Mouse (Mus musculus) limb, embryonic 12.5 days (tissue): ENCODE data around the gene Il10ra. TPM values are rescaled to one million over a fixed set of nuclear protein-coding genes. Genes with fewer than 3 reads are reported as not detected.

Source experiments
- microRNA-seq: library from miRNA; unstranded; fragments of <30 nt; microRNA quantifications from one replicate; pipeline ENCODE4, GENCODE M21; 2017
- polyA plus RNA-seq: library from polyadenylated mRNA; unstranded; fragments of >200 nt; fragmentation: Nextera tagmentation; extraction: Ambion mirVana; gene quantifications from 2 replicates; pipeline ENCODE4 v1.2.1, GENCODE M21; 2016

The Il10ra gene
- polyA plus RNA-seq, 1 experiment from 2014 or later: 0.63 TPM

Small RNA genes within 50 kb of the gene (microRNA-seq; reads per million reads assigned to microRNA genes)
- gene Mir7086: not detected

Other genes with a start within 250 kb of the Il10ra start
- 12.7 and 16.8 TPM in 2 replicates for gene Mpzl2, start 229.3 kb downstream of the Il10ra start, polyA plus RNA-seq
- 2.3 and 2.5 TPM in 2 replicates for gene Mpzl3, start 214.0 kb downstream of the Il10ra start, polyA plus RNA-seq
- 0.99 and 1.00 TPM in 2 replicates for gene Jaml, start 190.0 kb downstream of the Il10ra start, polyA plus RNA-seq
- 6.4 and 6.9 TPM in 2 replicates for gene Scn2b, start 151.4 kb downstream of the Il10ra start, polyA plus RNA-seq
- 0.28 and 0.49 TPM in 2 replicates for gene Scn4b, start 130.8 kb downstream of the Il10ra start, polyA plus RNA-seq
- not detected in 2 replicates for gene BC049352, start 87.1 kb downstream of the Il10ra start, polyA plus RNA-seq
- gene Tmprss4, start 65.1 kb downstream of the Il10ra start, polyA plus RNA-seq: not detected in 2 replicates
- 0.51 and 0.72 TPM in 2 replicates for gene Tmprss13, start 50.0 kb upstream of the Il10ra start, polyA plus RNA-seq
- 119 and 126 TPM in 2 replicates for gene Fxyd6, start 101.0 kb upstream of the Il10ra start, polyA plus RNA-seq
- 1.9 and 2.2 TPM in 2 replicates for gene Fxyd2, start 130.5 kb upstream of the Il10ra start, polyA plus RNA-seq
- 0.83 and 0.84 TPM in 2 replicates for gene Dscaml1, start 157.5 kb upstream of the Il10ra start, polyA plus RNA-seq